Mouse (Mus musculus) forebrain, embryonic 11.5 days (tissue): ENCODE data around the gene Clic4. TPM values are rescaled to one million over a fixed set of nuclear protein-coding genes. Genes with fewer than 3 reads are reported as not detected.
A peak's percentile ranks its signal among the peaks of the same experiment; 100 is the strongest.

Experiments used
- ATAC-seq: fragments of 200-750 bp; cut with Nextera tagmentation; replicated peaks from 2 replicates; pipeline ENCODE4 v1.8.0; 2017; ENCODE audit warnings: moderate TSS enrichment; ENCODE audit not compliant: low FRiP score
- DNase-seq: peaks from one replicate; pipeline ENCODE4 v3.0.0-alpha.2; 2017; ENCODE audit warnings: low spot score
- H3K27ac ChIP-seq: fragments of 300-500 bp; sonication (generic); 2 replicates; pipeline ENCODE4 v1.5.1; 2014; ENCODE audit warnings: low read depth, low read length
- H3K27me3 ChIP-seq: fragments of 300-500 bp; sonication (generic); 2 replicates; pipeline ENCODE4 v1.6.1; 2014; ENCODE audit warnings: mild to moderate bottlenecking, low read length, mixed read lengths; ENCODE audit not compliant: control insufficient read depth, insufficient read depth
- H3K36me3 ChIP-seq: fragments of 300-500 bp; sonication (generic); 2 replicates; pipeline ENCODE4 v1.6.1; 2014; ENCODE audit warnings: mild to moderate bottlenecking, low read length, moderate library complexity, mixed read lengths; ENCODE audit not compliant: control insufficient read depth, insufficient read depth
- H3K4me1 ChIP-seq: fragments of 300-500 bp; sonication (generic); replicated peaks from 2 replicates; pipeline ENCODE4 v1.6.1; 2014; ENCODE audit warnings: low read length, mixed read lengths; ENCODE audit not compliant: control insufficient read depth, insufficient read depth
- H3K4me2 ChIP-seq: fragments of 300-500 bp; sonication (generic); 2 replicates; pipeline ENCODE4 v1.6.1; 2014; ENCODE audit warnings: low read depth, mild to moderate bottlenecking, low read length, moderate library complexity, mixed read lengths; ENCODE audit not compliant: severe bottlenecking
- H3K4me3 ChIP-seq: fragments of 300-500 bp; sonication (generic); 2 replicates; pipeline ENCODE4 v1.5.1; 2014; ENCODE audit warnings: low read depth, low read length
- H3K9ac ChIP-seq: fragments of 300-500 bp; sonication (generic); 2 replicates; pipeline ENCODE4 v1.6.1; 2014; ENCODE audit warnings: low read length
- H3K9me3 ChIP-seq: fragments of 300-500 bp; sonication (generic); 2 replicates; pipeline ENCODE4 v1.6.1; 2016; ENCODE audit warnings: low read length, mixed read lengths; ENCODE audit not compliant: control insufficient read depth
- WGBS: fragments of 180-500 bp; shearing (Covaris S2); extraction: QIAGEN DNeasy Blood & Tissue Kit; methylation state at CpG from one replicate; pipeline ENCODE4 v1.1.7; 2014; 5-methylcytosine and 5-hydroxymethylcytosine counted together
- polyA plus RNA-seq: library from polyadenylated mRNA; unstranded; fragments of >200 nt; fragmentation: Nextera tagmentation; extraction: Ambion mirVana; gene quantifications from 2 replicates; pipeline ENCODE4 v1.2.1, GENCODE M21; 2014

Gene Clic4
- polyA plus RNA-seq, result 194 and 195 TPM in 2 replicates

DNA sequence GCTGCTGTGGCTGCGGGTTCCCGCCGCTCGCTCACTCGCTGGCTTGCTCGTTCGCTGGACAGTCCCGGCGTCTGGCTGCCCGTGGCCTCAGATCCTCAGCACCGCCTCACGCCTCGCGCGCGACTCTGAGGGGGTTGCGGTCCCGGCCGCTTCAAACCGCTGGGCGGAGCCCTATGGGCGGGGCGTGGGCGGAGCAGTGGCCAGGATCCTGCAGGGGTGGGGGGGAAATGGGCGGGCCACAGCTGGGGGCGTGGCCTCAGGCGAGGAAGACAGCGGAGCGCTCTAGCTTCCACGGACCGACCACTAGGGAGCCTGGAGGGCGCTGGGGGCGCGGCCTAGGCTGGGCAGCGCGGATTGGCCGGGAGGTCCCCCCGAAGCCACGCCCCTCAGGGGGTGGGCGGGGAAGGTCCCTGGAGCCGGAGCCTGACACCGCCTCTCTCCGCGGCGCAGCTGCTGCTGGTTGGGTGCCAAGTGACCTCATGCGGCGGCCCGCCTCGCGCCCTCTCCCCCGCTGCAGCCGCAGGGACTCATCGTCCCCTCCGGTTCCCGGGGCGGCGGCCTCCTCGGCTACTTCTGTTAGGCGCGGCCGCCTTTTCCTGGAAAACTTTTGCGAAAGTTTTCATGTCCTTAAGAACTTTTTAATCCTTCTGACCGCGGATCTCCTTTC is at the start of gene Clic4:
Gene Clic4 (minus strand): TSS at position 175 of the 667 bp plus-strand sequence.
- under 1% methylated on average over 61 of the region's 64 CpGs for WGBS
- DNase-seq, result peak; percentile 100
- Histone ChIP-seq H3K27ac (peak within 1 kb of the TSS; percentile 95), H3K27me3 (peaks cover 3% of the 10 kb centered on the region; the same call in 1 of the 2 replicates), H3K4me2 (peak within 1 kb of the TSS; percentile 65), H3K9ac (peak within 1 kb of the TSS; percentile 95), H3K4me3 (peak within 1 kb of the TSS; percentile 92), H3K4me1 (peaks cover 18% of the 10 kb centered on the region), H3K36me3 (no peaks in the 10 kb centered on the region), H3K9me3 (no peaks in the 10 kb centered on the region)
- peak; percentile 98 for ATAC-seq

- no peak overlapping the region for H3K4me2 ChIP-seq
- WGBS, result 17% methylated on average over 2 of the region's 2 CpGs
- ATAC-seq (peak; percentile 73; the same call in 1 of the 2 replicates), DNase-seq (peak; percentile 88)
- 0 out of 2 replicates have a peak, but pooled peaks cover 2% of the 10 kb centered on the region for H3K4me1 ChIP-seq
- no peaks in the 10 kb centered on the region for H3K27me3 ChIP-seq
- H3K36me3 ChIP-seq, result peaks cover 24% of the 10 kb centered on the region
- H3K4me3 ChIP-seq, result no peak overlapping the region
- H3K9ac ChIP-seq, result no peak overlapping the region
- H3K27ac ChIP-seq, result no peak overlapping the region
- no peaks in the 10 kb centered on the region for H3K9me3 ChIP-seq
Measured at GRCm38 (mm10) chr4:135317966-135318365, 45.4 kb upstream of the Clic4 start.

- Histone ChIP-seq H3K4me2 (no peak overlapping the region), H3K4me3 (no peak overlapping the region), H3K27ac (no peak overlapping the region), H3K36me3 (peaks cover 20% of the 10 kb centered on the region), H3K4me1 (0 out of 2 replicates have a peak, but pooled peaks cover 2% of the 10 kb centered on the region), H3K9ac (no peak overlapping the region), H3K9me3 (no peaks in the 10 kb centered on the region), H3K27me3 (no peaks in the 10 kb centered on the region)
- 95% methylated on average over 4 of the region's 4 CpGs for WGBS
- DNase-seq (no peak), ATAC-seq (no peak)
Measured at GRCm38 (mm10) chr4:135317539-135317938, 44.9 kb upstream of the Clic4 start.

DNA sequence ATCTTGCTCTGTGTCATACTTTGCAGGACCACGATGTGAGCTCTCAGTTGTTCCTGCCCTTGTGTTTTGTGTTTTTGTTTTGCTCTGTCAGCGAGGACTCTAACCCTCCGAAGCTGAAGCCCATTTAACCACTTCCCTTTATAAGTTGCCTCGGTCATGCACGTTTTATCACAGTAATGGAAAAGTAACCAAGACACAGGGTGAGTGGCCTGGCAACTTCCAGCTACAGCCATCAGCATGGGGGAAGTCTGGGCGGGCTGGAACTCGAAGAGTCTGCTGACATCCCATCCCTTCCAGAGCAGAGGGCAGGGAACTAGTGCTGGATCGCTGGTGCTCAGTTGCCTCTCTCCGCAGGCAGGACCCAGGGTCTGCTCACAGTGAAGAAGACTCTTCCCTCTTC is 42.7 kb upstream of the Clic4 start:
- WGBS, result 96% methylated on average over 9 of the region's 9 CpGs
- 0 out of 2 replicates have a peak, but pooled peaks cover 2% of the 10 kb centered on the region for H3K4me1 ChIP-seq
- no peak overlapping the region for H3K4me3 ChIP-seq
- no peak for DNase-seq
- H3K27me3 ChIP-seq, result no peaks in the 10 kb centered on the region
- H3K9me3 ChIP-seq, result no peaks in the 10 kb centered on the region
- no peak overlapping the region for H3K27ac ChIP-seq
- no peak overlapping the region for H3K4me2 ChIP-seq
- H3K9ac ChIP-seq, result no peak overlapping the region
- peaks cover 13% of the 10 kb centered on the region for H3K36me3 ChIP-seq
- ATAC-seq, result no peak

DNA sequence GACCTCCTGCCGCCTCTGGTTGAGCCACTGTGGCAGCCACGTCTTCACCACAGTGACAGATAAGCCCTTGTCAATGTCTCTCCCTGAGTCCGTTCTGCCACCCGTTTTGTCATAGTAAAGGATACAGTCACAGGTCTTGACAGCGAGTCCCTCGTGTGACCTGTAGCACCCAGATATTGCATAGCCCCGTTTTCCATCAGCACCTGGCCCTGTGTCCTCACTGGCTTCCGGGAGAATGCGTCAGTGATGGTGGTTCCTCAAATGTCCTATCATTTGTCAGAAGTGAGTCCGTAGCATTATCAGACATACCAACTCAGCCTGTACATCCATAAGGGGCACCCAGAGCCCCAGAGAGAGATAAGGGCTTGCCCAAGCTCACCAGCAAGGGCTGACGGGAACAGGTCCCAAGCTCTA is 41.8 kb upstream of the Clic4 start:
- WGBS, result 83% methylated on average over 11 of the region's 11 CpGs
- no peak for ATAC-seq
- Histone ChIP-seq H3K9me3 (no peaks in the 10 kb centered on the region), H3K4me3 (no peak overlapping the region), H3K27me3 (no peaks in the 10 kb centered on the region), H3K9ac (no peak overlapping the region), H3K27ac (no peak overlapping the region), H3K36me3 (peaks cover 13% of the 10 kb centered on the region), H3K4me1 (0 out of 2 replicates have a peak, but pooled peaks cover 2% of the 10 kb centered on the region), H3K4me2 (no peak overlapping the region)
- no peak for DNase-seq

GRCm38 (mm10) chr4:135313761-135314241 is 41.2 kb upstream of the Clic4 start:
- H3K27ac ChIP-seq, result no peak overlapping the region
- no peak overlapping the region for H3K4me2 ChIP-seq

GRCm38 (mm10) chr4:135313111-135313691 is 40.6 kb upstream of the Clic4 start:
- 0 out of 2 replicates have a peak, but pooled peaks cover 2% of the 10 kb centered on the region for H3K4me1 ChIP-seq
- no peak overlapping the region for H3K4me2 ChIP-seq
- DNase-seq (no peak), ATAC-seq (no peak)
- 75% methylated on average over 17 of the region's 17 CpGs for WGBS
- H3K27ac ChIP-seq, result no peak overlapping the region
- peaks cover 13% of the 10 kb centered on the region for H3K36me3 ChIP-seq
- H3K4me3 ChIP-seq, result no peak overlapping the region
- H3K27me3 ChIP-seq, result no peaks in the 10 kb centered on the region
- no peaks in the 10 kb centered on the region for H3K9me3 ChIP-seq
- H3K9ac ChIP-seq, result no peak overlapping the region

More at GRCm38 (mm10) chr4:135313761-135314241, 41.2 kb upstream of the Clic4 start:
- Histone ChIP-seq H3K4me3 (no peak overlapping the region), H3K27me3 (no peaks in the 10 kb centered on the region), H3K9me3 (no peaks in the 10 kb centered on the region), H3K9ac (no peak overlapping the region), H3K36me3 (peaks cover 13% of the 10 kb centered on the region), H3K4me1 (0 out of 2 replicates have a peak, but pooled peaks cover 2% of the 10 kb centered on the region)
- ATAC-seq (no peak), DNase-seq (no peak)
- WGBS, result 85% methylated on average over 9 of the region's 9 CpGs

GRCm38 (mm10) chr4:135312706-135313105 is 40.1 kb upstream of the Clic4 start:
- no peak for ATAC-seq
- Histone ChIP-seq H3K9me3 (no peaks in the 10 kb centered on the region), H3K9ac (no peak overlapping the region), H3K36me3 (peaks cover 13% of the 10 kb centered on the region), H3K4me2 (no peak overlapping the region), H3K27me3 (no peaks in the 10 kb centered on the region), H3K4me3 (no peak overlapping the region), H3K27ac (no peak overlapping the region), H3K4me1 (0 out of 2 replicates have a peak, but pooled peaks cover 2% of the 10 kb centered on the region)
- 63% methylated on average over 4 of the region's 4 CpGs for WGBS
- DNase-seq, result no peak
